Mouse (Mus musculus): ENCODE data around the gene Serpinc1. TPM values are rescaled to one million over a fixed set of nuclear protein-coding genes. Genes with fewer than 3 reads are reported as not detected.
"Not testable (repeated sequence)": the region's sequence is repeated elsewhere in the genome, so short reads cannot be mapped to it uniquely, and the experiment has no call there.

Serpinc1 gene
- polyA plus RNA-seq, 1 experiment, result 3.5 TPM

DNA sequence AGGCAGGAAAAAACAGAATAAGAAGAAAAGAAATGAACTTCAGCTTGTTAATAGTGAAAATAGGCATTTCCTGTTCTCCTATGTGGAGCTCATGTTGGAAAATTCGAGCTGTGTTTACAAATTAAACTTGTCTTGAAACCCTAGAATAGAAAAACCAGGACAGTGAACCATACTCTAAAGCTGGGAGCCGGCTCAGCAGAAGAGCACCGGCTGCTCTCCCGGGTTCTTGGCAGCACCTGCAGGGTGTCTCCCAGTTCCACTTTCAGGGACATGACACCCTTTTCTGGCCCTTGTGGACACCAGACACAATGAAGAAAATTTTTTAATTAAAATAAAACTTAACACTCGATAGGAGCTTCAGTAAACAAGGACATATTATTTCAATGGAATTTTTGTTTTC is 9.7 kb upstream of the Serpinc1 start:
- no peak for DNase-seq
- peaks cover 72% of the 10 kb centered on the region for H3K36me3 ChIP-seq (ENCODE audit: control insufficient read depth, insufficient read depth, low read length)
- no peak overlapping the region for H3K4me3 ChIP-seq (ENCODE audit: control insufficient read depth, insufficient read depth, low read length)
- H3K4me1 ChIP-seq (replicated peaks; ENCODE audit: control insufficient read depth, insufficient read depth, low read length), result no peaks in the 10 kb centered on the region
- H3K27me3 ChIP-seq (ENCODE audit: control insufficient read depth, insufficient read depth, low read length), result no peaks in the 10 kb centered on the region
- no peak for TF ChIP-seq POLR2A (IDR thresholded peaks at IDR 0.05; ENCODE audit: control insufficient read depth, extremely low read depth, insufficient read depth, low read length, poor library complexity)
- no peak for TF ChIP-seq CTCF (IDR thresholded peaks at IDR 0.05; ENCODE audit: borderline replicate concordance, control insufficient read depth, extremely low read depth, insufficient read depth, low read length, poor library complexity)
- H3K27ac ChIP-seq (ENCODE audit: control insufficient read depth, insufficient read depth, low read length), result no peak overlapping the region
- 89% methylated on average over 5 of the region's 5 CpGs for WGBS

DNA sequence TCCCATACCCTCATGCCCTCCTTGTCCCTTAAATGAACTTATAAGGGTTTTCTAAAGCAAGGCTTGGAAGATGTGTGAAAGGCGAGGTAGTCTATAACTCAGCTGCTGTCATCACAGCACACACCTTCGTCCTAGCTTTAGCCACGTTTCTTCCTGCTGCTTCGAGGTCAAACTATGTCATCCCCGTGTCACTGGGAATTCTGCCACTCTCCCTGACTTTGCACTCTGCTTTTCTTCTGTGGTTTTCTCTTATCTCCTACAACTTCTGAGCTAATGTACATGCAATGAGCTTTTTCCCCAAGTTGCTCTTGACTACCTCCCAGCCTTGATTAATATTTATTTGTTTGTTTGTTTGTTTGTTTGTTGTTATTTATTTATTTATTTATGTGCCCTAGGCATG is 1.6 kb downstream of the Serpinc1 start:
- H3K4me1 ChIP-seq (replicated peaks; ENCODE audit: control insufficient read depth, insufficient read depth, low read length), result no peaks in the 10 kb centered on the region
- DNase-seq, result no peak
- H3K36me3 ChIP-seq (ENCODE audit: control insufficient read depth, insufficient read depth, low read length), result no peaks in the 10 kb centered on the region
- no peaks in the 10 kb centered on the region for H3K27me3 ChIP-seq (ENCODE audit: control insufficient read depth, insufficient read depth, low read length)
- TF ChIP-seq CTCF (IDR thresholded peaks at IDR 0.05; ENCODE audit: borderline replicate concordance, control insufficient read depth, extremely low read depth, insufficient read depth, low read length, poor library complexity), result no peak
- TF ChIP-seq POLR2A (IDR thresholded peaks at IDR 0.05; ENCODE audit: control insufficient read depth, extremely low read depth, insufficient read depth, low read length, poor library complexity), result no peak
- 80% methylated on average over 5 of the region's 5 CpGs for WGBS
- H3K27ac ChIP-seq (ENCODE audit: control insufficient read depth, insufficient read depth, low read length), result no peak overlapping the region
- no peak overlapping the region for H3K4me3 ChIP-seq (ENCODE audit: control insufficient read depth, insufficient read depth, low read length)

DNA sequence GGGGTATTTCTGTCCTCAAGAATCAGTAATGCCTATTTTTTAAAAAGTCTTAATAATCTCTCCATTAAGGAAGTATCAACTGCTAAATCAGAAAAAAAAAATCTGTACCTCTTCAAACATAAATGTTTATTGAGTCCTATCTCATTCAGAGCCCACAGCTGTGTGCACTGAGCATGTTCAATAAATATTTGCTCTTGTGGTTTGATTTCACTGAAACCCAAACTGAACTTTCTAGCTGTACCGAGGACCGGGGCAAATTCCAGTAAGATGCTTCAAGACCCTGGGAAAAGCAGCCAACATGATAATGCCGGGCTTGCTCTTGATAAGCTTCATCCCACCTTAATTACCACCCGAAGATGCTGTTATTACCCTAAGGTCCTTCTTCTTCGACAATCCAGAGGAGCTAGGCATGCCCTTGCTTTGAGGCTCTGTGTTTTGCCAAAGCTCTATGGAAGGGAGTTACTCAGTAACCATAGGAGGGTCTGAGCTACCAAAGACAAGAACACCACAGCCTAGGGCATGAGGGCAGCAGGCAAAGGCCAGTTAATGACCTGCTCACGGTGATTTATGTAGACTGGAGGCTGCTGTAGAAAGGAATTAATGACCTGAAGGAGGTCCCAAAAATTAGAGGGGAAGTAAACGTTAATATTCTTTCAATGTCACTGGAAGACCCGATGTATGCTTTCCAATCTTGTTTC is 2.3 kb downstream of the Serpinc1 start:
- WGBS, result 95% methylated on average over 8 of the region's 8 CpGs
- no peak for TF ChIP-seq CTCF (IDR thresholded peaks at IDR 0.05; ENCODE audit: borderline replicate concordance, control insufficient read depth, extremely low read depth, insufficient read depth, low read length, poor library complexity)
- no peak for TF ChIP-seq POLR2A (IDR thresholded peaks at IDR 0.05; ENCODE audit: control insufficient read depth, extremely low read depth, insufficient read depth, low read length, poor library complexity)
- no peak for DNase-seq

DNA sequence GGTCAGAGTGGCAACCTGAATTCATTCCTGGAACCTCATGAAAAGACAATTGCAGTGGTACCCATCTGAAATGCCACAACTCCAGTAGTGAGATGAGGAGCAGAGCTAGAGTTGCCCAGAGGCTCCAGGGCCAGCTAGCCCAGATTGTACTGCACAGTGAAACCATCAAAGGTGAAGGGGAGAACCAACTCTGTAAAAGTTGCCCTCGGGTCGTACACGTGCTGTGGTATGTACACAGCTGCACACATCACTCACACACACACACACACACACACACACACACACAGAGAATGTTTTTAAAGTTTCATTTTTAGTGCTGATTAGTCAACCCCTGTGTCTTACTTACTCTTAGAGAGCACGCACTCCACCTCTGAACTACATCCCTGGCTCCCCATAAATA is 3.0 kb downstream of the Serpinc1 start:
- H3K27ac ChIP-seq (ENCODE audit: control insufficient read depth, insufficient read depth, low read length), result no peak overlapping the region
- no peaks in the 10 kb centered on the region for H3K27me3 ChIP-seq (ENCODE audit: control insufficient read depth, insufficient read depth, low read length)
- WGBS, result 87% methylated on average over 4 of the region's 4 CpGs
- DNase-seq, result no peak
- TF ChIP-seq POLR2A (IDR thresholded peaks at IDR 0.05; ENCODE audit: control insufficient read depth, extremely low read depth, insufficient read depth, low read length, poor library complexity) (no peak), CTCF (IDR thresholded peaks at IDR 0.05; ENCODE audit: borderline replicate concordance, control insufficient read depth, extremely low read depth, insufficient read depth, low read length, poor library complexity) (no peak)
- H3K36me3 ChIP-seq (ENCODE audit: control insufficient read depth, insufficient read depth, low read length), result no peaks in the 10 kb centered on the region
- no peaks in the 10 kb centered on the region for H3K4me1 ChIP-seq (replicated peaks; ENCODE audit: control insufficient read depth, insufficient read depth, low read length)
- no peak overlapping the region for H3K4me3 ChIP-seq (ENCODE audit: control insufficient read depth, insufficient read depth, low read length)

More for the DNA sequence above, 2.3 kb downstream of the Serpinc1 start:
- no peak overlapping the region for H3K27ac ChIP-seq (ENCODE audit: control insufficient read depth, insufficient read depth, low read length)
- H3K27me3 ChIP-seq (ENCODE audit: control insufficient read depth, insufficient read depth, low read length), result no peaks in the 10 kb centered on the region
- H3K4me1 ChIP-seq (replicated peaks; ENCODE audit: control insufficient read depth, insufficient read depth, low read length), result no peaks in the 10 kb centered on the region
- no peaks in the 10 kb centered on the region for H3K36me3 ChIP-seq (ENCODE audit: control insufficient read depth, insufficient read depth, low read length)
- H3K4me3 ChIP-seq (ENCODE audit: control insufficient read depth, insufficient read depth, low read length), result no peak overlapping the region

DNA sequence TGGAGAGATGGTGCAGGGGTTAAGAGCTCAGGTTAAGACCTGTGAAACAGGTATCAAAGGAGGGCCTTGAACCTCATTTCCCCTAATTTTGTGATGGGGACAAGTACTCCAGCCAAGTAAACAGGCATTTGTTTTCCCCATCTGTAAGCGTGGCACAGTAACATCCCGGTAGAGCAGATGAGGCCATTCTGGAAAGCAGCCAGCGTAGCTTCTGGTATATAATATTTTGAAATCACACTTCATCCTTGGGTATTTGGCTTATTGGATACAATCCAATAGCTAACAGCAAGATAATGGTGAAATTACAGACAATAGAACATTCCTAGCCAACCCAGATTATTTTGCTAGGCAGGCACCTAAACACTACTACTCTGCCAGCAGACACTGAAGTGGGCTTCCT is 4.5 kb downstream of the Serpinc1 start:
- no peak overlapping the region for H3K27ac ChIP-seq (ENCODE audit: control insufficient read depth, insufficient read depth, low read length)
- TF ChIP-seq POLR2A (IDR thresholded peaks at IDR 0.05; ENCODE audit: control insufficient read depth, extremely low read depth, insufficient read depth, low read length, poor library complexity) (no peak), CTCF (IDR thresholded peaks at IDR 0.05; ENCODE audit: borderline replicate concordance, control insufficient read depth, extremely low read depth, insufficient read depth, low read length, poor library complexity) (no peak)
- H3K36me3 ChIP-seq (ENCODE audit: control insufficient read depth, insufficient read depth, low read length), result no peaks in the 10 kb centered on the region
- DNase-seq, result no peak
- H3K27me3 ChIP-seq (ENCODE audit: control insufficient read depth, insufficient read depth, low read length), result no peaks in the 10 kb centered on the region
- no peaks in the 10 kb centered on the region for H3K4me1 ChIP-seq (replicated peaks; ENCODE audit: control insufficient read depth, insufficient read depth, low read length)
- 89% methylated on average over 3 of the region's 3 CpGs for WGBS
- no peak overlapping the region for H3K4me3 ChIP-seq (ENCODE audit: control insufficient read depth, insufficient read depth, low read length)

GRCm38 (mm10) chr1:160984731-160985130 is 6.3 kb downstream of the Serpinc1 start:
- H3K27ac ChIP-seq (ENCODE audit: control insufficient read depth, insufficient read depth, low read length); DNase-seq; H3K36me3 ChIP-seq (ENCODE audit: control insufficient read depth, insufficient read depth, low read length); H3K4me1 ChIP-seq (replicated peaks; ENCODE audit: control insufficient read depth, insufficient read depth, low read length); H3K27me3 ChIP-seq (ENCODE audit: control insufficient read depth, insufficient read depth, low read length); H3K4me3 ChIP-seq (ENCODE audit: control insufficient read depth, insufficient read depth, low read length): not testable (repeated sequence)
- 83% methylated on average over 1 of the region's 1 CpGs for WGBS

GRCm38 (mm10) chr1:160985477-160985876 is 7.1 kb downstream of the Serpinc1 start:
- no peak for DNase-seq
- Histone ChIP-seq H3K27me3 (ENCODE audit: control insufficient read depth, insufficient read depth, low read length) (no peaks in the 10 kb centered on the region), H3K36me3 (ENCODE audit: control insufficient read depth, insufficient read depth, low read length) (no peaks in the 10 kb centered on the region), H3K4me3 (ENCODE audit: control insufficient read depth, insufficient read depth, low read length) (no peak overlapping the region), H3K4me1 (replicated peaks; ENCODE audit: control insufficient read depth, insufficient read depth, low read length) (no peaks in the 10 kb centered on the region), H3K27ac (ENCODE audit: control insufficient read depth, insufficient read depth, low read length) (no peak overlapping the region)
- TF ChIP-seq CTCF (IDR thresholded peaks at IDR 0.05; ENCODE audit: borderline replicate concordance, control insufficient read depth, extremely low read depth, insufficient read depth, low read length, poor library complexity), result no peak
- no peak for TF ChIP-seq POLR2A (IDR thresholded peaks at IDR 0.05; ENCODE audit: control insufficient read depth, extremely low read depth, insufficient read depth, low read length, poor library complexity)
- WGBS, result 92% methylated on average over 6 of the region's 6 CpGs

All from thymus, adult 2 months (tissue).